Mouse (Mus musculus) neural tube, embryonic 12.5 days (tissue): ENCODE data around the gene Capns1. TPM values are rescaled to one million over a fixed set of nuclear protein-coding genes. Genes with fewer than 3 reads are reported as not detected.
"Not testable (repeated sequence)": the region's sequence is repeated elsewhere in the genome, so short reads cannot be mapped to it uniquely, and the experiment has no call there.

Experiments used
- ATAC-seq: fragments of 200-750 bp; cut with Nextera tagmentation; 2 replicates; pipeline ENCODE4 v1.8.0; 2017; ENCODE audit warnings: low read depth, mild to moderate bottlenecking, moderate TSS enrichment, moderate library complexity; ENCODE audit not compliant: low FRiP score
- H3K27ac ChIP-seq: fragments of 300-500 bp; sonication (generic); 2 replicates; pipeline ENCODE4 v1.5.1; 2016
- H3K27me3 ChIP-seq: fragments of 300-500 bp; sonication (generic); replicated peaks from 2 replicates; pipeline ENCODE4 v1.6.1; 2016; ENCODE audit warnings: mild to moderate bottlenecking
- H3K36me3 ChIP-seq: fragments of 300-500 bp; sonication (generic); 2 replicates; pipeline ENCODE4 v1.6.1; 2016; ENCODE audit warnings: mild to moderate bottlenecking
- H3K4me1 ChIP-seq: fragments of 300-500 bp; sonication (generic); 2 replicates; pipeline ENCODE4 v1.6.1; 2016
- H3K4me2 ChIP-seq: fragments of 300-500 bp; sonication (generic); replicated peaks from 2 replicates; pipeline ENCODE4 v1.6.1; 2016; ENCODE audit warnings: mild to moderate bottlenecking
- H3K4me3 ChIP-seq: fragments of 300-500 bp; sonication (generic); 2 replicates; pipeline ENCODE4 v1.5.1; 2016
- H3K9ac ChIP-seq: fragments of 300-500 bp; sonication (generic); 2 replicates; pipeline ENCODE4 v1.6.1; 2016; ENCODE audit warnings: mild to moderate bottlenecking
- H3K9me3 ChIP-seq: fragments of 300-500 bp; sonication (generic); 2 replicates; pipeline ENCODE4 v1.6.1; 2016; ENCODE audit warnings: mild to moderate bottlenecking
- WGBS: fragments of 180-500 bp; shearing (Covaris S2); methylation state at CpG from one replicate; pipeline ENCODE4 v1.1.7; 2016; 5-methylcytosine and 5-hydroxymethylcytosine counted together
- polyA plus RNA-seq: library from polyadenylated mRNA; unstranded; fragments of >200 nt; fragmentation: Nextera tagmentation; extraction: Ambion mirVana; gene quantifications from 2 replicates; pipeline ENCODE4 v1.2.1, GENCODE M21; 2016

Gene Capns1
- 73.3 and 78.3 TPM in 2 replicates for polyA plus RNA-seq

GRCm38 (mm10) chr7:30198481-30198971 lies at the start of gene Capns1:
Gene Capns1, minus strand, starts transcription at chr7:30198811.
- Histone ChIP-seq H3K4me1 (peaks cover 12% of the 10 kb centered on the region), H3K9ac (no peak within 1 kb of the TSS), H3K9me3 (no peaks in the 10 kb centered on the region), H3K27ac (no peak within 1 kb of the TSS), H3K4me2 (peak within 1 kb of the TSS; percentile 32; the same call in 1 of the 2 replicates), H3K36me3 (no peaks in the 10 kb centered on the region), H3K4me3 (no peak within 1 kb of the TSS), H3K27me3 (no peaks in the 10 kb centered on the region)
- ATAC-seq, result no peak
- 11% methylated on average over 8 of the region's 8 CpGs for WGBS

DNA sequence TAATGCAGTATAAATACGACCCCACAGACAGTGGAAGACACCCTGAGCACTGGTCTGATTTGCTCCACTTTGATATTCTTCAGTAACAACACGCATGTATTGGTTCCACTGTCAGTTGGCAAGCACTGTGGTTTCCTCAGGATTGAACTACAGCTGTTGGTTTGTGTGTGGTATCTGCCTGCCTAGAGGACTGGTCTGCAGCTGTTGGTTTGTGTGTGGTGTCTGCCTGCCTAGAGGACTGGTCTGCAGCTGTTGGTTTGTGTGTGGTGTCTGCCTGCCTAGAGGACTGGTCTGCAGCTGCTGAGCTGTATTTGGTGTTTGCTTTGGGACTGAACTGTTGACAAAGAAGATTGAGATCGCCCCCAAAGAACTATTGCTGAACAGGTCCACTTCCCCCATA lies 38.8 kb upstream of the Capns1 start:
- H3K9ac ChIP-seq, H3K27me3 ChIP-seq, ATAC-seq, H3K27ac ChIP-seq, H3K4me3 ChIP-seq, H3K4me2 ChIP-seq, H3K9me3 ChIP-seq: not testable (repeated sequence)
- Histone ChIP-seq H3K36me3 (peaks cover 39% of the 10 kb centered on the region), H3K4me1 (peaks cover 12% of the 10 kb centered on the region)
- WGBS, result 96% methylated on average over 3 of the region's 3 CpGs

- WGBS, result 83% methylated on average over 4 of the region's 4 CpGs
- Histone ChIP-seq H3K9me3 (no peaks in the 10 kb centered on the region), H3K9ac (no peak within 1 kb of the TSS), H3K4me1 (peaks cover 18% of the 10 kb centered on the region), H3K4me3 (no peak within 1 kb of the TSS), H3K36me3 (peaks cover 25% of the 10 kb centered on the region), H3K27ac (no peak within 1 kb of the TSS), H3K27me3 (no peaks in the 10 kb centered on the region), H3K4me2 (no peak within 1 kb of the TSS)
- ATAC-seq, result no peak
Measured at GRCm38 (mm10) chr7:30235625-30236024, 37.0 kb upstream of the Capns1 start, which contains the start of gene Ovol3. Gene Ovol3, minus strand, starts transcription at chr7:30235725.

- no peaks in the 10 kb centered on the region for H3K9me3 ChIP-seq
- no peaks in the 10 kb centered on the region for H3K27me3 ChIP-seq
- no peak overlapping the region for H3K9ac ChIP-seq
- H3K36me3 ChIP-seq, result peaks cover 24% of the 10 kb centered on the region
- H3K4me1 ChIP-seq, result peaks cover 20% of the 10 kb centered on the region
- H3K4me2 ChIP-seq, result no peak overlapping the region
- no peak overlapping the region for H3K27ac ChIP-seq
- ATAC-seq, result no peak
- no peak overlapping the region for H3K4me3 ChIP-seq
- 86% methylated on average over 8 of the region's 8 CpGs for WGBS
Measured at GRCm38 (mm10) chr7:30235091-30235490, 36.5 kb upstream of the Capns1 start.

- H3K9ac ChIP-seq, result no peak overlapping the region
- peaks cover 24% of the 10 kb centered on the region for H3K36me3 ChIP-seq
- H3K27me3 ChIP-seq, result no peaks in the 10 kb centered on the region
- H3K4me1 ChIP-seq, result peaks cover 20% of the 10 kb centered on the region
- no peak overlapping the region for H3K4me2 ChIP-seq
- H3K27ac ChIP-seq, result no peak overlapping the region
- 95% methylated on average over 15 of the region's 15 CpGs for WGBS
- no peak for ATAC-seq
- H3K4me3 ChIP-seq, result no peak overlapping the region
- H3K9me3 ChIP-seq, result no peaks in the 10 kb centered on the region
Measured at GRCm38 (mm10) chr7:30234276-30234858, 35.8 kb upstream of the Capns1 start.

- no peak for ATAC-seq
- peak overlapping the region; percentile 22; the same call in 1 of the 2 replicates for H3K9ac ChIP-seq
- H3K4me3 ChIP-seq, result 0 out of 2 replicates have a peak overlapping the region, but pooled peaks have one; percentile 59
Measured at GRCm38 (mm10) chr7:30233387-30233786, 34.8 kb upstream of the Capns1 start.

GRCm38 (mm10) chr7:30232631-30233148 lies 34.1 kb upstream of the Capns1 start:
- H3K36me3 ChIP-seq, result peaks cover 29% of the 10 kb centered on the region
- 7% methylated on average over 24 of the region's 24 CpGs for WGBS
- no peaks in the 10 kb centered on the region for H3K27me3 ChIP-seq
- peak overlapping the region; percentile 72 for H3K9ac ChIP-seq
- H3K9me3 ChIP-seq, result no peaks in the 10 kb centered on the region
- peak overlapping the region; percentile 64 for H3K4me2 ChIP-seq
- H3K4me1 ChIP-seq, result peaks cover 20% of the 10 kb centered on the region
- H3K4me3 ChIP-seq, result peak overlapping the region; percentile 59
- peak; percentile 7; the same call in 1 of the 2 replicates for ATAC-seq
- H3K27ac ChIP-seq, result peak overlapping the region; percentile 89; the same call in 1 of the 2 replicates

More at GRCm38 (mm10) chr7:30233387-30233786, 34.8 kb upstream of the Capns1 start:
- H3K9me3 ChIP-seq, result no peaks in the 10 kb centered on the region
- peak overlapping the region; percentile 64 for H3K4me2 ChIP-seq
- H3K27me3 ChIP-seq, result no peaks in the 10 kb centered on the region
- peaks cover 20% of the 10 kb centered on the region for H3K4me1 ChIP-seq
- WGBS, result 89% methylated on average over 20 of the region's 20 CpGs
- H3K27ac ChIP-seq, result no peak overlapping the region
- H3K36me3 ChIP-seq, result peaks cover 24% of the 10 kb centered on the region

DNA sequence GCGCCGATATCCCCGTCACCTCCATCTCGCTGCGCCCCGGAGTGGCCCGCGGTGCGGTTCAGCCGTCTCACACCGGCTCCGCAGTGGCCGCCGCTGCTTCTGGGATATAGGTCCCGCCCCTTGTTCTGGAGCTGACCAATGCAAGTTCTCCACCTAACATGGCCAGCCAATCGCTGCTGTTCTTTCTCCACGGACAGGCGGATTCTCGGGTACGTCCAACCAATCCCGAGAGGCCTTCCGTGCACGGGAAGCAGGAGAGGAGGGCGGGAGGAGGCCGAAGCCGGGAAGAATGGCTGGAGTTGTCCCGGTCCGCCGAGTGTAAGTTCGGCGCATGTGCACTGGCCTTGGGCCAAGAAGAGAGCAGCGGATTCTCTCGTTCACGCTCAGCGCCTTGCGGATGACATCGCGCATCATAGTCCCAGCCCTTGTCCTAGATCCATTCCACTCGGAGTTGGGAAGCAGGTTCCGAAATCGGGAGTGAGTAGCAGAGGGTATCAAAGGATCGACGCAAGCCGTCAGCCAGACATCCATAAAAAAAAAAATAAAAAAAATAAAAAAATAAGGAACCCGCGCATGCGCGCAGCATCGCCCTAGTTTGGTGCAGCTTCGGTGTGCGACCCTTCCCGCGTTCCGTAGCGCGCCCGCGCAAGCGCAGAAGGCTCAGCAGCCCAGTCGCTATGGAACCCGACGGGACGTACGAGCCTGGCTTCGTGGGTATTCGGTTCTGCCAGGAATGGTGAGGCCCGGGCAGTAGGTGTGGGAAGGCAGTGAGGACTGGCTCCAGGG lies 33.3 kb upstream of the Capns1 start, which contains the start of the genes Polr2i and Tbcb:
Gene Polr2i, plus strand, starts transcription at position 280 of the 786 bp plus-strand sequence.
Gene Tbcb, minus strand, starts transcription at position 604 of the 786 bp plus-strand sequence.
- Histone ChIP-seq H3K4me3 (peak within 1 kb of the TSS; percentile 59), H3K9me3 (no peaks in the 10 kb centered on the region), H3K4me2 (peak within 1 kb of the TSS; percentile 64), H3K4me1 (peaks cover 20% of the 10 kb centered on the region), H3K27me3 (no peaks in the 10 kb centered on the region), H3K36me3 (peaks cover 38% of the 10 kb centered on the region), H3K9ac (peak within 1 kb of the TSS; percentile 72), H3K27ac (peak within 1 kb of the TSS; percentile 89; the same call in 1 of the 2 replicates)
- under 1% methylated on average over 67 of the region's 67 CpGs for WGBS
- ATAC-seq, result peak; percentile 94

GRCm38 (mm10) chr7:30231328-30231668 lies 32.7 kb upstream of the Capns1 start:
- Histone ChIP-seq H3K9me3 (no peaks in the 10 kb centered on the region), H3K27me3 (no peaks in the 10 kb centered on the region), H3K36me3 (peaks cover 43% of the 10 kb centered on the region), H3K27ac (no peak overlapping the region), H3K4me2 (peak overlapping the region; percentile 64), H3K9ac (peak overlapping the region; percentile 72), H3K4me1 (peaks cover 20% of the 10 kb centered on the region), H3K4me3 (peak overlapping the region; percentile 59)
- WGBS, result under 1% methylated on average over 16 of the region's 16 CpGs
- ATAC-seq, result peak; percentile 54

DNA sequence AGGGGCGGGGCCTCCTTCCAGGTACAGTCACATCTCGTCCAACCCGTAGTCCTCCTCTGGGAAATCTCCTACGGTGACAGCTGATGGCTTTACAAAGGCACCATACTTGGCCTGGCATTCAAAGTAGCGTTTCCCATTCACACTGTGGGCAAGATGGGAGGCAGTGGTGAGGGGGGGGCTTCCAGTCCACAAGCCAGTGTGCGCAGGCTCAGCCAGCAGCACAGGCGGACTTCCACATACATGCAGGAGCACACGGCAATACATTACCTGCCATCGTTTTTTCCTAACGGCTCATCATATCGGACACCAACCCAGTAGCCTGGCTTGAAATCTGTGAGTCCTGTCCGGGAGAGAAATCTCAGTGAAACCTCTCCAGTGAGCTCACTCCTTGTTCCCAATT lies 25.6 kb upstream of the Capns1 start:
- WGBS, result 95% methylated on average over 12 of the region's 12 CpGs
- H3K4me1 ChIP-seq, result peaks cover 6% of the 10 kb centered on the region; the same call in 1 of the 2 replicates
- H3K27ac ChIP-seq, result no peak overlapping the region
- no peak overlapping the region for H3K4me3 ChIP-seq
- H3K4me2 ChIP-seq, result no peak overlapping the region
- ATAC-seq, result no peak
- H3K9ac ChIP-seq, result no peak overlapping the region
- no peaks in the 10 kb centered on the region for H3K27me3 ChIP-seq
- H3K9me3 ChIP-seq, result no peaks in the 10 kb centered on the region
- peaks cover 53% of the 10 kb centered on the region for H3K36me3 ChIP-seq

DNA sequence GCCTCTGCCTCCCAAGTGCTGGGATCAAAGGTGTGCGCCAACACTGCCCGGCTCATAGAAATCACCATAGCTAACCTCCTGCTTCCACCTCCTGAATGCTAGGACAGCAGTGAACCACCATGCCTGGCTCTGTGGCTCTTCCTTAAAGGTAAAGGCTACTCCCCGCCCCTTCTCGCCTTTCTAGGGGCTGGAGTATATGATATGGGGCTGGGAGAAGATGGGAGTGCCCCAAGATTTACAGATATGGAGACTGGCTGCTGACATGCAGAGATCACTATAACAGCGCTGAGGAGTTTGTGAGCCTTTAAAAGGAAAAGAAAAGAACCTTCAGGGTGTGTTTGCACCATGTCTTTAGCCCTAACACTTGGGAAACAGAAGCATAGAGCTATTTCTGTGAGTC lies 23.6 kb upstream of the Capns1 start:
- no peak overlapping the region for H3K4me2 ChIP-seq
- no peak overlapping the region for H3K27ac ChIP-seq
- 92% methylated on average over 5 of the region's 5 CpGs for WGBS
- ATAC-seq, result no peak
- H3K4me1 ChIP-seq, result peaks cover 6% of the 10 kb centered on the region; the same call in 1 of the 2 replicates
- no peak overlapping the region for H3K4me3 ChIP-seq
- peaks cover 42% of the 10 kb centered on the region for H3K36me3 ChIP-seq
- no peaks in the 10 kb centered on the region for H3K9me3 ChIP-seq
- H3K9ac ChIP-seq, result no peak overlapping the region
- H3K27me3 ChIP-seq, result no peaks in the 10 kb centered on the region

GRCm38 (mm10) chr7:30221433-30221832 lies 22.8 kb upstream of the Capns1 start:
- no peak overlapping the region for H3K4me3 ChIP-seq
- no peaks in the 10 kb centered on the region for H3K9me3 ChIP-seq
- no peak overlapping the region for H3K27ac ChIP-seq
- no peaks in the 10 kb centered on the region for H3K27me3 ChIP-seq
- peaks cover 35% of the 10 kb centered on the region for H3K36me3 ChIP-seq
- no peak overlapping the region for H3K9ac ChIP-seq
- 77% methylated on average over 3 of the region's 3 CpGs for WGBS
- peaks cover 6% of the 10 kb centered on the region; the same call in 1 of the 2 replicates for H3K4me1 ChIP-seq
- ATAC-seq, result no peak
- H3K4me2 ChIP-seq, result no peak overlapping the region
